Mouse (Mus musculus): Measurements from ENCODE around the gene Adra2b.

- TF ChIP-seq CTCF (IDR thresholded peaks at IDR 0.05; ENCODE audit: borderline replicate concordance, insufficient read depth, low read depth, low read length) (no peak), POLR2A (IDR thresholded peaks at IDR 0.05; ENCODE audit: borderline replicate concordance, insufficient read depth, low read length) (no peak)
Observed at GRCm38 (mm10) chr2:127411126-127411525, 48.1 kb downstream of the Adra2b start.

Measured in cerebellum, adult 2 months (tissue).